Mouse (Mus musculus) B cell, adult (primary cell): Measurements from ENCODE around the gene Mrgprb8. TPM values are rescaled to one million over a fixed set of nuclear protein-coding genes. Genes with fewer than 3 reads are reported as not detected.

Experiments used
- total RNA-seq: library from RNA; stranded (reverse); gene quantifications from 4 replicates; pipeline ENCODE4 v1.2.4, GENCODE M21; 2023; ENCODE audit not compliant: inconsistent age

Mrgprb8 gene
- not detected in 4 replicates for total RNA-seq

DNA sequence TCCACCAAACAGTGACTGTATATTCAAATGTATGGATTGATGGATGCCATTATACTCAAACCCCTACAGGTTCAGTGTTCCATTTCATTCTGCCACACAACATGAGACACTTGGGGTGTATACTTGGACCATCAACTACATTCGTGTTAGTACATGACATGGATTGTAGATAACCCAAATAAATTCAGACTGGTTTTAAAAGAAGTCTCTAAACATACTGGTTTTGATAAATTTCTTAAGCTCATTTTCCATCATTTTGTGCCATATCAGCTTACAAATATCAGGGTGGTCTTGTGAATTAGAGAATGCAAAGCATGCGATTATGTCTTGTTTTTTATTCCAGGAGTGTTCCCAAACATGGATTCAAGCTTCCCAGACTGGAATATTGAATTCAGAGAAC lies at the start of gene Mrgprb8:
Mrgprb8 (plus strand) TSS at position 301 of the 400 bp plus-strand sequence.

Other genes starting within 250 kb of the Mrgprb8 start
- gene Mrgprb5, start 219.5 kb upstream of the Mrgprb8 start, total RNA-seq, result not detected in 4 replicates
- not detected in 4 replicates for gene Mrgprb4, start 189.2 kb upstream of the Mrgprb8 start, total RNA-seq
- not detected in 4 replicates for gene Mrgprb1, start 67.8 kb downstream of the Mrgprb8 start, total RNA-seq
- gene Mrgprx2, start 110.8 kb downstream of the Mrgprb8 start, total RNA-seq, result not detected in 4 replicates
- gene Mrgprb2, start 169.6 kb downstream of the Mrgprb8 start, total RNA-seq, result not detected in 4 replicates